Mouse (Mus musculus): ENCODE measurements at regions not wholly inside any gene's neighbourhood (a gene's known extent, or its start where the extent isn't known, plus 50 kb on each side); places are given as distances from the start of the nearest gene placed in this dataset.

GRCm38 (mm10) chr12:113355132-113355531, 134.2 kb upstream of the Adam6b start:
- TF ChIP-seq CTCF (IDR thresholded peaks at IDR 0.05; ENCODE audit: low read depth) = no peak
- no peak for TF ChIP-seq EP300 (IDR thresholded peaks at IDR 0.05; ENCODE audit: low read depth)

Measured in liver, postnatal 0 days (tissue).